Mouse (Mus musculus) kidney, adult 2 months (tissue): ENCODE data around the gene Cops8. TPM values are rescaled to one million over a fixed set of nuclear protein-coding genes. Genes with fewer than 3 reads are reported as not detected.

Experiments used
- DNase-seq: peaks from one replicate; pipeline ENCODE4 v3.0.0; 2021
- H3K27ac ChIP-seq: fragments of 200-500 bp; 2 replicates; pipeline ENCODE4 v1.5.1; 2012; ENCODE audit warnings: low read depth, low read length, control low read depth, inconsistent platforms; ENCODE audit not compliant: insufficient read depth
- H3K27me3 ChIP-seq: fragments of 200-500 bp; replicated peaks from 2 replicates; pipeline ENCODE4 v1.6.1; 2012; ENCODE audit warnings: mild to moderate bottlenecking, moderate library complexity, low read length, inconsistent platforms; ENCODE audit not compliant: control insufficient read depth, insufficient read depth
- H3K36me3 ChIP-seq: fragments of 200-500 bp; 2 replicates; pipeline ENCODE4 v1.6.1; 2012; ENCODE audit warnings: mild to moderate bottlenecking, moderate library complexity, low read length, inconsistent platforms; ENCODE audit not compliant: control insufficient read depth, insufficient read depth
- H3K4me1 ChIP-seq: fragments of 200-500 bp; 2 replicates; pipeline ENCODE4 v1.6.1; 2011; ENCODE audit warnings: low read length; ENCODE audit not compliant: control insufficient read depth, insufficient read depth
- H3K4me3 ChIP-seq: fragments of 200-500 bp; 2 replicates; pipeline ENCODE4 v1.5.1; 2011; ENCODE audit warnings: mild to moderate bottlenecking, low read depth, low read length, control low read depth; ENCODE audit not compliant: insufficient read depth
- CTCF ChIP-seq: fragments of 200-500 bp; conservative IDR thresholded peaks from 2 replicates; pipeline ENCODE4 v1.5.1; 2011; ENCODE audit warnings: low read depth, mild to moderate bottlenecking, control low read depth, low read length, moderate library complexity, mixed read lengths; ENCODE audit not compliant: insufficient read depth, insufficient read length
- POLR2A ChIP-seq: fragments of 200-500 bp; IDR thresholded peaks from one replicate; pipeline ENCODE4 v1.6.1; 2011; ENCODE audit warnings: low read depth, low read length, control low read depth
- WGBS: fragments of 180-500 bp; shearing (Covaris S2); methylation state at CpG from one replicate; pipeline ENCODE4 v1.1.7; 2018; 5-methylcytosine and 5-hydroxymethylcytosine counted together
- polyA plus RNA-seq: library from polyadenylated mRNA; depleted of rRNA; stranded (reverse); fragments of >200 nt; gene quantifications from 2 replicates; pipeline ENCODE4 v1.2.3, GENCODE M21; 2012; rRNA removed

Gene Cops8
- polyA plus RNA-seq, 1 experiment, result 39.7 TPM

- Histone ChIP-seq H3K27me3 (no peaks in the 10 kb centered on the region), H3K4me1 (no peaks in the 10 kb centered on the region), H3K4me3 (no peak overlapping the region), H3K36me3 (no peaks in the 10 kb centered on the region), H3K27ac (no peak overlapping the region)
- WGBS, result 54% methylated on average over 6 of the region's 6 CpGs
- DNase-seq, result peak; percentile 30
- TF ChIP-seq POLR2A (no peak), CTCF (no peak)
These were observed 59.7 kb downstream of the Cops8 start for GRCm38 (mm10) chr1:90662491-90662890.

Other genes starting within 250 kb of the Cops8 start
- 15.3 and 17.4 TPM in 2 replicates for gene Col6a3, start 241.0 kb downstream of the Cops8 start, polyA plus RNA-seq